Mouse (Mus musculus) left cerebral cortex, adult 11 months (tissue): ENCODE results near the gene Rad51b.

Source experiments
- DNase-seq: peaks from one replicate; pipeline ENCODE4 v3.0.0; 2022; ENCODE audit warnings: low spot score

The Rad51b gene

DNA sequence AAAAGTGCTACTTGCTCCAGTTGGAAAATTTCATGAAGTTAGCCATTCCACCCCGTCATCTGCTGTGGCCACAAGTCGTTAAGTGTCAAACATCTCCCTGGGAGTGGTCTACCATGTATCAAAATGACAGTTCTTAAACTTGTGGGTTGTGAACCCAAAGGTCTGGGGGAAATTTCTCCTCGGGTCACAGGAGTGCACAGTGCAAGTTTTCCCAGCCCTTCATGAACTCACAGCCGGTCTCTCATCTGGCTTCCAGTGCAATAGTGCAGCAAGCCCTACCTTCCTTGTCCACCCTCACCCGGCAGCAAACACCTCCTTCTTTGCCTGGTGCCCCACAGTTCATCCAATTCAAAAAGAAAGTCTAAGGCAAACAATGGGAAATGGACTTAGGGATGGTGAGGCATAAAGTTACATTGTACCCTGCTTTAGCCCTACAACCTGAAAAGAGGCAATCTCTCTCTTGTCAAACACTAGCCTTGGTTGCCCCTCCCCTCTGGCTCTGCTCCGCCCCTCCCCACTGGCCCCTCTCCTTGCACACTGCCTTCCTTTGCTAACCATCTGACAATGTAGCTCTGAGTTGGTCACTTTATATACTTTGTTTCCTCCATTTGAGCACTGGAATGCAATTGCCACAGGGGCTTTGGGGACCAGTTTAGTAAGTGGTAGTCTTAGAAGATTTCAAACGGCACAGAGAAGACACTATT lies 390.8 kb downstream of the Rad51b start:
- no peak for DNase-seq

DNA sequence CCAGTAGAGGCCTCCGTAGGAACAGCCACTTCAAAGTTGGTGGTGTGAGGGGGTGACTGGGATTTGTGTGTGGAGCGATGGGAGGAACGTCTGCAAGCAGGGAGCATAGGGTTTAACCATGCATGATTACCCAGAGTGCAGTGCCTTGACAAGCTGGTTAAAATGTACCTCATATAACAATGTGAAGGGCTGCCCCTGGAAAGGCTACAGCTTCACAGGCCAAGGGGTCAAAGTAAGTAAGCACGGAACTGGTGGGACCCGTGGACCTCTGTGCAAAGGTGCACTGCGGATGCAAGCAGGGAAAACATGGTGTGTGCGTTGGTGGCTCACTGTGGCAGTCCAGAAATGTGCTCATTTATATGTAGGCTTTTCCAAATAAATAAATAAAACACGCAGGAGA lies 392.2 kb downstream of the Rad51b start:
- no peak for DNase-seq

DNA sequence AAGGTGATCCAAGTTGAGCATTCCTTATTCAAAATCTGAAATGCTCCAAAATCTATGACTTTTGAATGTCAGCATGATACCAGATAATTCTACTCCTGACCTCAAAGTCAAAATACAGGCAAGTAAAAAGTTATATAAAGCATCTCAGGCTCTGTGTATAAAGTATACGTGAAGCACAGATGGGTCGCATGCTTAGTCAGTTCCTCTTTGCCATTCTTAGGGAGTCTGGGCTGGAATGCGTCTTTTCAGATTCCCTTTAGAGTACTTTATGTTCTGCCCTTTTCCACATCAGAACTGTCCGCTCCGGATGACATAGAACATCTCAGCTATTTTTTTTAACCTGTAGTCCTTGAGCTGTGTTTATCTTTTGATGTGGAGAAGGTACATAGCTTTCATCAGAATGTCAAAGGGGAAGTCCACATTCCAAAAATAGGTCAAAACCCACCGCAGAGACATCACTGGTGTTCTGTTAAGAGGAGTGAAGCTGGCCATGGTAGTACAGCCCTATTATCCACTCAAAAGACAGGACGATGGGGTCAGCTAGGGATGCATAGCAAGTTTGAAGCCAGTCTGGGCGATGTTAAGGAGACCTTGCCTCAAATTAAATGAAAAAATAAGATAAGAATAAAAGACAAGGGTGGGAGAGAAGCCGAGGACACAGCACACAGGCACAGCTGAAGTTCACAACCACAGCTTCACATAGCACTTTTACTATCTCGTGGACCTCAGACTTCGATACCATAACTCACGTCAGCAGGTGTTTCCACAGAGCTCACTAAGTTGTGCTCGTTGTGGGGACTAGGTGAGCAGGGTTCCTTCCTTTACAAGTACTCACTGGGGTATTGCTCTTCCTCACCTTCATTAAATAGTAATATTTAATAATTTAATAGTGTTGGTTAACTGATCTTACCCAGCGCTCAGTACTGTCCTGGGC lies 395.1 kb downstream of the Rad51b start:
- DNase-seq, result no peak

DNA sequence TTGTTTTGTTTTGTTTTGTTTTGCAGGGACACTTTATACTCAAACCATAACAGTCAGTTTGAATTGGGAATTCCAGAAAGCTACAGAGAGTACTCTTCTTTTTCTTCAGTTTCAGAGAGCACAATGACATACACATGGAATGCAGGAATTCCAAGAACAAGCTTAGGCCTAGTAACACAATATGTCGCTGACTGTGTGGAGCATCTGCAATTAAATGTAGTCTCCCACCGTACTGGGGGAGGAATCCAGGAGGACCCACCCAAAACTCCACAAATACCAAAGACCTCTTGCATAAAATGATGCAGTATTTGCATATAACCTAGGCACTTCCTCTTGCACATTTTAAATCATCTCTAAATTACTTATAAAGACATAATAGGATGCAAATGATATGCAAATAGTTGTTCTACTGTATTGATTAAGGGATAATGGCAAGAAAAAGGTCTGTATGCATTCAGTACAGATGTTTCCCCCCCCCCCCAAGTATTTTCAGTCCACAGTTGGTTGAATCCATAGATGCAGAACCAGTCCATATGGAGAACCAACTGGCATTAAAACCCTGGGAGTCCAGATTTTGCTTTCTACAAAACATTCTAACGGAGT lies 398.9 kb downstream of the Rad51b start:
- DNase-seq, result no peak

DNA sequence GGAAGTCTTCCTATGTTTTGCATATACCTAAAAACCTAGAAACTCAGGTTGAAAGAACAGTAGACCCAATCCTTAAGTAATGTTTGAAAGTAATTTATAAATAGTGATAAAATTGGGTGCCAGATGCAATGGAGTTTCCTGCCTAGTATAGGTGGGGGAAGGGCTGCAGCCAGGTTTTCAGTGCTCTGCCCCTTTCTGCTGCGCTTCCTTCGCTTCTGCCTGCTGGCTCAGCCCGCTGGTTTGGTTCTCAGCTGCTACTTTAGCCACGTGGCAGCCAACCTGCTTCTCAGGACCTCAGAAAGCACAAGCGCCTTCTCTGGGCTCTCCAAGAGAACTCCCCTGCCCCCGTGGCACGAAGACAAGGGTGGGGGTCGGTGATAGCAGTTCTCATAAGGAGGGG lies 406.5 kb downstream of the Rad51b start:
- no peak for DNase-seq

DNA sequence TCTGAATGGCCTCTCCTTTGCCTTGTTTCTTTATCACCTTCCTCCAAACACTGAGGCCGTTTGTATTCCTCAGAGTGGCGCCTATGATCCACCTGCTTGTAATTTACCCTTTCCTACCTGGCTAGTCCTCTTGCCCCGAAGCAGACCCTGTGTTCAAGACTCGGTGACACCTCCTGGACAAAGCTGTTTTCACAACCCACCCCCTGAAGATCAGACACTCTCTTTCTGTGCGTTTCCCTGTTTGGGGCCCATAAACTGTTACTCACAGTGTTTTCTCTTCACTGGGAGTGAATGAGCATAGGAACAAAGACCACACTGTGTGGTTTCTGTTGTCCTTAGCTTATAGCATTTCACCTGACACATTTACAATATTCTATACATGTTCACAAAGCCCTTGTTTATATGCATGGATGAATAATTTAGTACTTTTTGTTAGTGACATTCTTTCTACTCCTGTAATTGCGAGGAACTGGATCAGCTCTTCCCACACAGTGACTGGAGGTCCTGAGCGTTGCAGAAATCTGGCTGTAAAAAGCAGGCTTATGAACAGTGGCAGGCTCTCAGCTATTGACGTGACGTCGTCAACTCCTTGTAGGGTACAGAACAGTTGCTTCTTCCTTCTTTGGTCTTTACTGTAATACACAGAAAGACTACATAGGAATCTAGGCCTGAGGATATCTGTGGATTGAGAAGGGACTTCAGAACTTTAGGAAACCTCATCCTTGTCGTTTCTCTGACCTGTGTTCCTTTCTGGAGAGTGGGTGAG lies 408.6 kb downstream of the Rad51b start:
- no peak for DNase-seq

DNA sequence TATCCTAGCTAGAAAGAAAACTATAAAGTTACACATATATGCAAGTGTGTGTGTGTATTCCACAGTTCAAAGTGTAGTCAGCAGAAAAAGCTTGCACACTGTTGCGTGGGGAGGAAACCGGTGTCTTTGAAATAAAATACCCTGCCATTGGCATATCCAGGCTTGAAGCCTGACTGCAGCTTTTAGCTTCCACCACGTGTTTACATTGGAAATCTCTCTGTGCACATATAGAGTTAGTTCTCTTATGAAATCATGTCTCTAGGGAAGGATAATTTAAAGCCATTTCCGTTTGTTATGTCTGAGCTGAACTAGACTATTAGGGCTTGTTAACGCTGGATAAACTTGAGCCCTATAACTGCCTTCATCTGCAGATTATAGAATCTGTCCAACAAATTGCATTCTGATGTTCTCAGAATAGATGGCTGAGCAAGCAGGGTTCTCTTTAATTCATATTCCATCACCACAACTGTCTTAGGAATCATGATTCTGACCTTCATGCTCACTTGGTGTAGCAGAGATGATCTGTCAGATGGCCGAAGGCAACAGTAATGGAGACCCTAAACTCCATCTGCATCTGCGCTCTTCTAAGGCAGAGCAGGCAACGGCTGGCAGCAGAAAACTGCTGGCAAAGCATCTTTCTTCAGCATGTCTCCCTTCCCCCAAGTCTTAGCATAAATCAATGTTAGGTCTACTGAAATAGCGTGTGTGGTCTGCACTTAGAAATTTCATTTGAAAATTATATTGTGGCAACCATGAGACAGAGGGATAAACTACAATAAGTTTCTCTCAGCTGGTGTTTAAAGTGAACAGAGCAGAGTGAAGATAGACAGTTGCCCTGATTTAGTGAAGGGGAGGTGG lies 410.7 kb downstream of the Rad51b start:
- DNase-seq, result no peak

DNA sequence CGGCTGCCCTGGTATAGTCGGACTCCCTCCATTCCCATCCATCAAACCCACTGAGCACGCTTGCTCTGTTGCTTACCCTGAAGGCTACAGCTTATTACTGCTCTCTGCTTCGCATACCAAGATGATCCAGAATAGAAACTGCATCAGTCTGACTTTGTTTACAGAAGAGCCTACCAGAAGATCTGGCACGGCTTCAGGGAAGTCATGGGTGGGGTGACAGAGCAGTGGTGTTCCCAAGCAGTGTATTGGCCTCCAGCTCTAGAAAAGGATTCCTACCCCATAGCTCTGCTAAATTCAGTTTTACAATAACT lies 411.3 kb downstream of the Rad51b start:
- no peak for DNase-seq

DNA sequence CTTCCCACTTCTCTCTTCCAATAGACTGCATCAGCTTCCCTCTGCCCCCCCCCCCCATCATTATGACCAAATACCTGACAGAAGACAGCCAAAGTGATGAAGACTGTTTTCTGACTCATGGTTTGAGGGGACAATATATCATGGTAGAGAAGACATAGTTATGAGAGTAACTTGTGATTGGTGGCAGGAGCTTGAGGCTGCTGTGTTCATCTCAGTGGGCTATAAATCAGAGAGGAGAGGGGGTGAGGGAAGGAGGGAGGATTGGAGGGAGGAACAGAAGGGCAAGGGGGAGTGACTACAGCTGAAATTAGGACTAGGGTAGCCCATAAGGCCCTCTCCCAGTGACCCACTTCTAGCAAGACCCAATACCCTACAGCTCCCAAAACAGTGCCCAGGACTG lies 416.2 kb downstream of the Rad51b start:
- no peak for DNase-seq

DNA sequence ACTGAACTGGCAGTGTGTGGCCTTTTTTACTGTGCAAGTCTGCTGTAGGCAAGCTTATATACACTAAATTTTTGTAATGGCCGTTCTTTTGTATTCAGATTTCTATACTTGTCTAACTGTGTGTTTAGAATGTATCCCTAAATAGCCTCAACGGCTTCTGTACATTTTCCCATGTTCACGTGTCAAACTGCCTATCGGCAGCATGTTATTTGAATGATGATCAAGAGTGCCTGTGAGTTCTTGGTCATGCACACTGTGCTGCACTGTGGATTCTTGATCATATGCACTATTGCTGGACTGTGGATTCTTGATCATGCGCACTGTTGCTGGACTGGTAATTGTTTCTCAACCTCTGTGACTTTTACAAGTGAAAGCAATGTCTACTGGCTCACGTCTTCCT lies 417.4 kb downstream of the Rad51b start:
- no peak for DNase-seq

DNA sequence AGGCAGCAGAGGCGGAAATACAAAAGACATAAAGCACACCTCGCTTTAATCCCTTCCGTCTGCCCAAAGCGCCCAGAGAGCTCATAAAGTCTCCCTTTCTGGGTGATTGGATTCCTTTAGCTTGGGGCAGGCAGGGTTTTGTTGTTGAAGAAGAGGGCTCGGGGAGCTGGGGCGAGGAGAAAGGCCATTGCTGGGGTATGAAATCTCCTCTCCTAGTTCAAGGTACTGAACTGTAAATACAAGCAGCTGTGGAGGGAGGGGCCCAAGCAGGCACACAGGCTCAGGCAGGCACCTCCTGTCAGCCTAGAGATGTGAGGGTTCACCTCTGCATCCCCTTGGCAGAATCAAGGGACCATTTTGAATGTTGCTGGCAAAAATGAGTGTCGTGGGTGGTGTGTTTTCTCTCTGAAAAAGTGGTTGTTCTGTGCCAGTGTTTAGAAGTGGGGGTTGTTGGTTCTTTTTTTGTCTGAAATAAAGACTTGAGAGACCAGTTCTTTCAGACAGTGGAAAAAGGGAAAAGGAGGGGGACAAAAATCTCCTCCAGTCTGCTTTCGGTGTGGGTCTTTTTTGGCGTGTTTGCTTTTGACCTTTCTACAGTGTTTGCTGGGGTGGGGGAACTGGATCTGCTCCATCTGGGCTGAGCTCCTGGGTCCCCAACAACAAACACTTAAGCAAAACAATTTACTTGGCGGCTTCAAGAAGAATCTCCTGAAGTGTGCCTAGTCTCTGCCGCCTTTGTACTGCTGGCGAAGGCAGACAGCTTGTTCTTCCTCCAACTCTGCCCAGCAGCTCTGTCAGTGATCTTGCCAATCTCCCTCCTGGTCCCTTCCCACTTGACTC lies 418.6 kb downstream of the Rad51b start:
- DNase-seq, result no peak

DNA sequence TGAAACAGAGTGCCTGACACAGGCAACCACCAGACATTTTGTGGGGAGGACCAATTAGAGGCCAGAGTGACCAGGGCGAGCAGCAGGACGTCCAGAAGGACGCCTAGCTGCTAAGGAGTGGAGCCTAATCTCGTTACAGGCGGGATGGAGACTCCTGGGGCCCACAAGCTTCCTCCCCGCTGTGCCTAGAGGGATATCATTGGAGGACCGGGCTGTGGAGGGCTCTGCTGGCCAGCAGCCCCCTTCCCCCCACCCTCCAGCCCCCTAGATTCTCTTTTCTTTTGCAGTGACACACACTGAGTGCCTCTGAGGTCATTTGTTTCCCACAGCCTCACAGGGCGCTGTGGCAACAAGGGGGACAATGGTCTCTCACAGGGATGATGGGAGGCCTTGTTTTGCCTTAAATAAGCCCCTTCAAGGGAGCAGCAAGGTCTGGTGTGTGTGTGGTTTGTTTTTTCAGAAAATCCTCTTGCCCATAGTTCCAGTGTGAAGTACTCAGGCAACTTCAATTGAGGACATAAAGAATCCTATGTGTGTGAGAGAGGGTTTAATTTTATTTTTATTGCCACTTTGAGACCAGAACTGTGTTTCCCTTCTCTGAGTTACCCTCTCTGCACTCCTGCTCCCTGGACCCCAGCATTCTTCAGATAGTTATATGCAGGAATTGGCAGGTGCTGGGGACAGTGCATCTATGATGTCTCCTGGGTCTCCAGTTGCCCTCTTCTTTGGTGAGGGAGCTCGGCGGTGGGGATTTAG lies 422.2 kb downstream of the Rad51b start:
- no peak for DNase-seq

DNA sequence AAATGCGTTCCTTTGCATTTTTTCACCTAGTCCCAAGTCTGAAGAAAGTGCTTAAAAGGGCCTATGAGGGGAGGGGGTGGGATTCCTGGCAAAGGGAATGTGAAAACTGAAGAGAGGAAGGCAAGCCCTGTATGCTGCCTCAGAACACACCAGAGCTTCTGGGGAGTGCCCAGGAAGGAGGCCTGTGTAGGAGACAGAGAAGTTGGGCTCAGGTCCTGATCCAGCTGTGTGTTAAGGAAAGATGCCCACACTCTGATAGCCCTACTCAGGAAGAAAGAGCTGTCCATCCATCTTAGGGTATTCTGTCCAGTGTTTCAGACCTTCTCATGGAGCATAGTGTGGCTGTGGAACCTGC lies 422.7 kb downstream of the Rad51b start:
- no peak for DNase-seq

DNA sequence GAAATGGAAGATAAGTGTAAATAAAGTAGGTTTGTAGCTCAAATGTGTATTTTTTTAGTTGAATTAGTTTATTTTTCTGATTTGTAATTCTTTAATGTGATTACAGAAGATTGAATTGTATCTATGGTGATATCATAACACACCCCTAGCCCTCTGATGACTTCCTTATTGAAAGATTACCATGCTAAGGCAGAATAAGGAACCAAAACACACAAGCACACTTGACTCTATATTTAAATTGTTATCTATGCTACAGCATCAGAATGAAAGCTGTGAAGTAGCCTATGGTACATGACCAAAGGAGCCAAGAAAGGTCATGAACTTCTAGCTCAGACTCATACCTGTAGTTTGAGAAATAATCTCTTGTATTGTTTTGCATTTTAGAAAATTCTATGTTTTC lies 427.8 kb downstream of the Rad51b start:
- no peak for DNase-seq

DNA sequence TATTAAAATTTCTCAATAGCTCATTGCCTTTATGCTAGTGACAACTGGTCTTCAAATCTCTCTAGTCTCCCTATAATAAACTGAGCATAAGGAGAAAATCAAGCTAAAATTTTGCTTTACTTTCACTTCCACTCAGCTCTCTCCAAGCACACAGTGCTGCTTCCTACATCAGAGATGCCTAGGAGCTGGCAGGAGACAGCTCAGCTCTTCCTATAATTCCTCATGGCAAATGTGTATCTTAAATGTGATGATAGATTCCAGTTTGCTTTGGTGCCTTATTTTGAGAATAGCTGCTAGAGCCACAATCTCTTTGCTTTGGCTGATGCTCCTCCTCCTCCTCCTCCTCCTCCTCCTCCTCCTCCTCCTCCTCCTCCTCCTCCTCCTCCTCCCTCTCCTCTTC lies 428.6 kb downstream of the Rad51b start:
- DNase-seq, result no peak

DNA sequence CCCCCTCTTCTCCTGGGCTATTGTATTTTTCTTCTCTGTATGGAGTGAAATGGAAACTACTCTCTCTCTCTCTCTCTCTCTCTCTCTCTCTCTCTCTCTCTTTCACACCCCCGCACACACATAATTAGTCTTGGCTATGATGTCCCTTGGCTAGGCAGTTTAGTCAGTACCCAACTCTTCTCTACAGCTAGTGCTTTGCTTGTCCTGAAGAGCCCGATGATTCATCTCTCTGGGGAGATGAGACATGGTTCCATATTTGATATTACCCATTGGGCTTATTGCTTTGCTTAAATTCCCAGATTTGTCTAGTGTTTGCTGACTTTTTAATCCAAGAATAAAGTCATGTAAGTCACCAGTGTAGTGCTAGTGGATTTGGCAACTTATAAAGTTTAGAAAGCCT lies 429.0 kb downstream of the Rad51b start:
- DNase-seq, result no peak

DNA sequence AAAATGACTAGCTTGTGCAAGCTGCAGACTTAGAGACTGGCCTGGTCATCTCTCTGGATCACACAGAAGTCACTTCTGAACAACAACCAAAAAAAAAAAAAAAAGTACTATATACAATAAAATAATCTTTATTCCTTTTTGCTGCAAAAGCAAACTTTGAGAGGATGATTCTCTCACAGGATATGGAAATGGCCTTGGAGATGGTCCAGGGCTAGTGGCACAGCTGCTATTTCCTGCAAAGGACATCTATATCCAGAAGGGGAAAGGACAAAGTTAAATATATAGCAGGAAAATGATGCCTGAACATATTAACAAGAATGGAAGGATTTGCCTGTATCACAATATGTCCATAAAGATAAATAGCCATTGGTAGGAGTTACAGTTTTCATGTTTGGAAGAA lies 429.9 kb downstream of the Rad51b start:
- no peak for DNase-seq

DNA sequence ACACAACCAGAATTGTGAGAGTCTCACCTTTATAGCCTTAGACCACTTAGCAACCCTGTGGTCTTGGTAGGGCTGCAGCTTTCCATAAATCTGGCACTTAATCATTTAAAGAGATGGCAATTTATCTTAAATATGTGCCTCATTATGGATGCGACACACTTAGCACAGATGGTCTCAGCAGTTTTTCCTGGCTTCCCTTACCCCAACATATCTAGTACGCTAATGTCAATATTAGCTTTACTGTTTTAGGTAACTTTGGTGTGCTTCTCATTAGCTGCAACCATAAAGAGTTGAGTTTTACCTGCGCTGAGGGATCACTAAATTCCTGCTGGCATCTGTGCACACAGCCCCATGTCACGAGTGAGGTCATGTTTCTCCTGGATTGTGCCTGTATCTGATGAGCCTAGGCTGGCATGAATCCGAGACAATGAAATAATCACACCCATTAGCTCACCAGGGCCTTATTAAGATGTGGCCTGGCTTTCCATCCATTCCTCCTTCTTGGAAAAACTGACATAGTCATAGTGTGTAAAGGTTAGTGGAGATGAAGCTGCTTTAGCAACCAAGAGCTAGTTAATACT lies 432.9 kb downstream of the Rad51b start:
- no peak for DNase-seq

DNA sequence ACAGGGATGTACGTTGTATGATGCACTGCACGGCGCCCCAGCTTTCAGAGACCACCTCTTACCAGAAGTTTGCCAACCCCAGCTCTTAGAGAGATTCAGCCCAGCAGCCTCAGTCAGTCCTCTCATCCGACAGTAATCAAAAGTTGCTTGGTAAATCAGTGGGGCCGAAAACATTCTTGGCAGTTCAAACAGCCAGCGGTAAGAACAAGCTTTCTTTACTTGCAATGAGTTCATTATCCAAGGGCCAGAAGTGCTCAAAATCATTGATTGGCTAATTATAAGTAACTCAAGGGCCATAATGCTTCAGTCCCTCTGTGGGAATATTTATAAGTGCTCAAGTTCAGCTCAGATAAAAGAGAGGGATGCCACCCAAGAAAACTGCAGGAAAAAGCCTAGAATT lies 434.8 kb downstream of the Rad51b start:
- no peak for DNase-seq
